Mouse (Mus musculus) cerebellum, adult 18-20 months (tissue): ENCODE data around the gene Hnf4a.
"Not testable (repeated sequence)": the region's sequence is repeated elsewhere in the genome, so short reads cannot be mapped to it uniquely, and the experiment has no call there.

ENCODE experiments used
- DNase-seq, 2 experiments: peaks; one replicate each; pipeline ENCODE4 v3.0.0; 2021

Gene Hnf4a

GRCm38 (mm10) chr2:163596057-163596872, 89.7 kb downstream of the Hnf4a start:
- DNase-seq: no peak

DNA sequence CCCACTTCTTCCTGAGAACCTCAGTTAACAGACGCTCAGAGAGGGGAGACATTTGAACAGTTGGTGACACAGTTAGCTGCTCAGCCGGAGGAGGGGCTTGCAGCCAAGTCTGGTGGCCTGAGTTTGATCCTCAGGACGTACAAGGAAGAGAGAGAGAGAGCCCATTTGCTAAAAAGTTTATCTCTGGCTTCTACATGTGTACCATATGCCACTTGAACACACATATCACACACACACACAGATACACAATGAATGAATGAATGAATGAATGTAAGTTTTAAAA, 90.2 kb downstream of the Hnf4a start:
- no peak for DNase-seq

- DNase-seq: peak in 1 of 2 experiments; percentile 26
Measured at GRCm38 (mm10) chr2:163597661-163598060, 91.1 kb downstream of the Hnf4a start.

GRCm38 (mm10) chr2:163599226-163599625, 92.6 kb downstream of the Hnf4a start:
- DNase-seq: peak; percentile 75 to 77

DNA sequence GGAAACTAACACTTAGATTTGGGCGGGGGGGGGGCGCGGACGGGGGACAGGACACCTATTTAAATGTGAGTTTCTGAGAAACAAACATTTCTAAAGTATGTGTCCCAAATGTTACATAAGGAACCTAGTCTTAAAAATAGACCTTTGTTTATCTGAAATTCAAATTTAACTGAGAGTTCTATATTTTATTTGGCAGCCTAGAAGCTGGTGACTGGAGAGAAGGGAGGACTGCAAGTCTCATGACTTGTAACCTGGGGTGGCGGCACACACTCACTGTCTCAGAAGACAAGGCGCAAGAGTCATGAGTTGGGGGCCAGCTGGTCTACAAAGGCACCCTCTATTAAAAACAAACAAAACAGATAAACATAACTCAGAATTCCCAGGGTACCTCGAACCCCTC, 94.5 kb downstream of the Hnf4a start:
- no peak for DNase-seq

GRCm38 (mm10) chr2:163601712-163602100, 95.1 kb downstream of the Hnf4a start:
- peak in 1 of 2 experiments; percentile 33 for DNase-seq

DNA sequence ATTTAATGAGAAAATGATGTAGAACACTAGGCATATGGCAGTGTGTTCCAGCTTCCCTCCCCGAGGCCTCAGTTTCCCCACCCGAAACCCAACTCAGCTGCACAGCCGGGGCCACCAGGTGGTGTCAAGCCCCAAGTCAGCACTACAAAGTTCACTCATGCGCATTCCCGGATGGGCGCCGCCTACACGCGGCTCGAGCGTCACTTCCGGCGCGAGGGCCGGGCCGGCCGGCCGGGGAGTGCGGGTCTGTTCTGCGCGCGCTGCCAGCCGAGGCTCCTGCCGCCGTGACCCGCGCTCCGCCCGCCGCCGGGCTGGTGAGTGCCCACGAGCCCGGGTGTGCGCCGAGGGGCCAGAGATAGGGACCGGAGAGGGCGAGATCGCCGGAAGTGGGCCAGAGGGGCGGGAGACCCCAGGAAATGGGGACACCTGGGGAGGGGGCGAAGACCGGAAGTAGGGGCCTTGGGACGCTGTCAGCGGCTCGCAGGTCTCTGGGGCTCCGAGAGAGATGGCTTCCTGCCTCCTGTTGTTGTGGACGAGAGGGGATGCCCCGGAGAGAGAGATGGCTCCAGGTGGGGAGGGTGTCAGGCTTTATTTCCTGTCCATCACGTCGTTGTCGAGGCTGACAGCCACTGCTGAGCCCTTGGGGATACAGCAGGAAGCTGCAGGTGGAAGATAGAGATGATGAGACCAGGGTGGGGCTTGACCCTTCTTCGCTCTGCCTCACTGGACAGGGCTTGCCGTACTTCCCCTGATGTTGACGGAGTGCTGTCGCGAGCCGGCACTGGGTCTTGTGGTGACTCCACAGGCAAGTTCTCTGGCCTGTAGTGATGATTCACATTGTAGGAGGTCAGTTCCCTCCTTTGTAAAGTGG, 95.7 kb downstream of the Hnf4a start, which contains the start of gene Ttpal:
Ttpal (plus strand) TSS at position 214 of the 871 bp plus-strand sequence.
- peak; percentile 87 to 90 for DNase-seq

DNA sequence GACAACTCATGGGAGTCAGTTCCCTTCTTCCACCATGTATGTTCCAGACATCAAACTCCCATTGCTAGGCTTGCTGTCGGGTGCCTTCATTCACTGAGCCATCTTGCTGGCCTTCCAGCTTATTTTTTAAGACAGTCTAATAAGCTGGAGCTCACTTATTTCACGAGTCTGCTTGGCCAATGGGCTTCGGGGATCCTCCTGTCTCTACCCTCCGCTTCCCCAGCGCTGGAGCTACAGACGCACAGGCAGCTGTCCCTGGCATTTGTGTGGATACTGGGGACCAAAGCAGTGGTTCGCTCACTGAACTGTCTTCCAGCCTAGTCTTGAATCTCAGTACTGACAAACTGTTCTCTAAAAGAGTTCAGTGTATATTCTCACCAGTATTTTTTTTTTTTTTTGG, 99.6 kb downstream of the Hnf4a start:
- no peak for DNase-seq

- no peak for DNase-seq
Measured at GRCm38 (mm10) chr2:163608008-163608407, 101.4 kb downstream of the Hnf4a start.

DNA sequence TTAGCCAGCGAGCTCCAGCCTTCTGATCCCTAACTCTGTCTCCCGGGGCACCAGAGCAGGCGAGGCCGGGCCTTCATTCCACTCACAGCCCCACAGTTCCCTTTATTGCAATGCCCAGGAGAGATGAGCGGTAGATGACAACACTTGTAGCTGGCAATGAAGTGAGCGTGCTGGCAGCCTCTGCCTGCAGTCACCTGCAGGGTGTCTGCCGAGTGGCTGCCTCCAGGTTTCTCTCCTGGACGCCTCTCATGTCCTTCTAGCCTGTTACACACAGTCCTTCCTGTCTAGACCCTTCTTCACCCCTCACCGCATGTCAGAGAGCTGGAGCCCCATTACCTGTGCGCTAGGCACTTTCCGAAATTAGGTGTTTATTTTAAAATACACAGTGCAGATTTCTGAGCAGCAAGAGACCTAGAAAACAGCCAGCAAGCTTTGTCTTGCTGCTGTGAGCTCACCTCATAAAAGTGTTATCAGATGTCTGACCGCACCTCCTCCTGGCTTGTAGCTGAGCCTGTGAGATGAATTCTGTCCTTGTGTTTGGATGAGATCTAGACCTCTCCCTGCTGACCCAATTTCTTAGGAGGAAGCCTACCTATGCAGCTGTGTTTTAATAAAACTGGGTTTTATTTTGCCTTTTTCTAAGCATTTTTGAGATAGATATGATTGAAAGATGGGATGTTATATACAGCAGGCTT, 102.8 kb downstream of the Hnf4a start:
- DNase-seq: peak; percentile 52 to 55

DNA sequence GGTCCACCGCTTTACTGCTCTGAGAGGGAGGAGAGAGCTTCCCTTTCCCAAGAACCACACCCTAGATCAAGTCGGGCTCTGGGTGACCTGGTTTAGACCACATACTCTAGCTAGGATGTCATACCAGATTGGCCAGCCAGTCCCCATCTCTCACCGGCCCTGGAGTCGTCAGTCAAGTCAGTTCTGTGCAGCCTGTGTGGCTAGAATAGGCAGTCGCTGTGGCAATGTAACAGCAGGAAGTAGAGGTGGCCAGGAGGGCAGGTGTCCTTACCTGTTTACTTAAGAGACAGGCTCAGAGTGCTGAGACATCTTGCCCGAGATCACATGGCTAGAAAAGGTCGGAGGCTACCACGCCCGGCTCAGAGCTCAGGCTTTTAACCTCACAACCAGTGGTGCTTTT, 104.6 kb downstream of the Hnf4a start:
- no peak for DNase-seq

DNA sequence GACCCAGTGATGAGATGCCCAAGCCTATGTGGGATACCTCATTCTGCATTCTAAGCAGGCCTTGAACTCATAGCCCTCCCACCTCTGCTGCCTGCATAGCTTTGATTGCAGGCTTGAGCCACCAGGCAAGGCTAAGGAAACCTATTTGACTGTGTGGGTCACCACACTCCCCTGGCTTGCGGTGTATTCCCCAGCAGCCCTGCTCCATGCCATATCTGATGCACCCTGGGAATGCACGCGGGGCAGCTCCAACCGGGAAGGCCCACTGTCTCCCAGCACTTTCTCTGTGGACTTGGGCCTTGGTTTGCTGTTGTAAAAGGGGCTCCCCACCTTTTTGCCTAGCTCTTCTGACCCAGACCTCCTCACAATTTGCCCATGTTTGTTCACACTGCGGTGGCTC, 106.6 kb downstream of the Hnf4a start:
- no peak for DNase-seq

DNA sequence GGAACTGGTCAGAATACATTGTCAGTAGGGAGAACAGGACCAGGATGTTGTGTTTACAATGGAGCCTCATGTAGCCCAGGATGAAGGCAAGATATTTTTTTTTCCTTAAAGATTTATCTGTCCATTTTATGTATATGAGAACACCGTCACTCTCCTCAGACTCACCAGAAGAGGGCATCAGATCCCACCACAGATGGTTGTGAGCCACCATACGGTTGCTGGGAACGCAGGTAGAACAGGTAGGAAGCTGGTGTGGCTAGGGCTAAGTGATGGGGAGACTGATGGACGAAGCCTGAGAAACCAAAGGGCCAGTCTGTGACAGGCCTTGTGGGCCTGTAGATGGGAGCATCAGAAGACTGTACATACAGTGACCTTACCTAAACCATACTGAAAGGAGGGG, 107.4 kb downstream of the Hnf4a start:
- DNase-seq: no peak

DNA sequence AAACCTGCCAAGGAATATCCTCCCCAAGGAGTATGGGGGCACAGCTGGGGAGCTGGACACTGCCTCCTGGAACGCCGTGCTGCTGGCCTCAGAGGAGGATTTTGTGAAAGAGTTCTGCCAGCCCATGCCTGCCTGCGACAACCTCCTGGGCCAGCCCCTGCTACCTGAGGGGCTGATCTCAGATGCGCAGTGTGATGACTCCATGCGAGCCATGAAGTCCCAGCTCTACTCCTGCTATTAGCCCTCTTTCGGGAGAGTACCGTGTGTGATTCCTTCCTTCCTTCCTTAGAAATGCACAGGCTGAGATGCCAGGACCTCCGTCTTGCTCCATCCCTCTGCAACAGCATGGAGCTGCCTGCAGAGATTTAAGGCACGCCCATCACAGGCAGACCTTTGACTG, 108.8 kb downstream of the Hnf4a start:
- DNase-seq: no peak

DNA sequence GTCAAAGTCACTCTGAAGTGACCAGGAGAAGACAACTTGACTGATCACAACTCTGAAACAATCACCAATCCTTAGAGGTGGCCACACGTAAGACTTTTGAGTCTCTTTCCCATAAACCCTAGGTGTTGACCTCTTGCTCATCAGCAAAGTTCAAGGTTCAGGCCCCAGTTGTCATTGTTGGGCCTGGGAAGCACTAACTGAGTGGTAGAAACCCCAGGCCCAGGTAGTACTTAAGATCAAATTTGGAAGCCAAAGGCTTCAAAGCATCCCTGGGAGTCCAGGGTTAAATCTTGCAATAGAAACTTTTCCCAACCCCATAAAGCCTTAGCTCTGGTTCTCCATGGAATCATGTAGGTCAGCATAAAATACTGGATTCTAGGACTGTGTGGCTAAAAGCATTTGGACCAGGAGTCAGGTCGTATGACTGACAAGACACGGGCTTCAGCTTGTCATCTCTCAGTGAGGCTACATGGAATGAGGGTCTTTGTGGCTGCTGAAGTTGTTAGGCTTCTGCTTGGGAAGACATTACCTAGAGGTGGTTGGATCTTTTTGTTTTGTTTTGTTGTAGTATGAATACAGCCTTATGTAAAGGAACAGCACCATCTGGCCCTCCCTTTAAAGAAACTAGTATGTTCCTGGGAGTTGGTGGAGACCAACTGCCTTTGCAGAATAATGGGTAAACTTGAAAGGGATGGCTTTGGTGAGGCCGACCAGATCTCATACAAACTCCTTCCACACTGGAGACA, 109.5 kb downstream of the Hnf4a start:
- no peak for DNase-seq

GRCm38 (mm10) chr2:163616652-163617227, 110.1 kb downstream of the Hnf4a start:
- no peak for DNase-seq

GRCm38 (mm10) chr2:163617232-163617863, 110.7 kb downstream of the Hnf4a start:
- no peak for DNase-seq

GRCm38 (mm10) chr2:163617874-163618273, 111.3 kb downstream of the Hnf4a start:
- DNase-seq: no peak

GRCm38 (mm10) chr2:163620451-163620850, 113.8 kb downstream of the Hnf4a start:
- DNase-seq: no peak

- DNase-seq: not testable (repeated sequence)
Measured at GRCm38 (mm10) chr2:163621401-163621800, 114.8 kb downstream of the Hnf4a start.
